Mouse (Mus musculus) testis, postnatal 14 days (tissue): ENCODE data around the gene Retnlb.
"Not testable (repeated sequence)": the region's sequence is repeated elsewhere in the genome, so short reads cannot be mapped to it uniquely, and the experiment has no call there.

Experiments used
- DNase-seq: peaks from one replicate; pipeline ENCODE4 v3.0.0; 2021; ENCODE audit warnings: low spot score

Gene Retnlb

GRCm38 (mm10) chr16:48816695-48817094 lies at the start of gene Retnlb:
Gene Retnlb (plus strand): TSS chr16:48816856.
- no peak for DNase-seq

DNA sequence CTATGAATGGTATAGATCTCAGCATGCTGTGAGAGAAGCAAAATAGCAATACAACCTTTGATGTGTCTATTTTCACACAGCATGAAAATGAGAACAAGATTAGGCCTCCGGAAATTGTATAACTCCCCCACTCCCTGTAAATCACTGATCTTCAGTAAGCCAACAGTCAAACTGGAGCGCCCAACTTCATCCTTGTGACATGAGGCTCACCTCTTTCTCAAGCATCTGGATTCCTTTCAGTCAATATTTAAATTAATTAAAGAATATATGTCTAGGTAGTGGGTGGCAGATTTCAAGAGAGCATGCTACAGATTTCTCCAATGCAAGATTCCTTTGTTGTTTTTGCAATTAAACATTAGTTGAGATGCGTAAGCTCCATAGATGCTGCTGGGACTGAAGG lies 47.5 kb upstream of the Retnlb start:
- no peak for DNase-seq

GRCm38 (mm10) chr16:48771971-48772445 lies 44.6 kb upstream of the Retnlb start, which contains the start of gene Trat1:
Gene Trat1 (minus strand): TSS chr16:48772021.
- DNase-seq, result no peak

DNA sequence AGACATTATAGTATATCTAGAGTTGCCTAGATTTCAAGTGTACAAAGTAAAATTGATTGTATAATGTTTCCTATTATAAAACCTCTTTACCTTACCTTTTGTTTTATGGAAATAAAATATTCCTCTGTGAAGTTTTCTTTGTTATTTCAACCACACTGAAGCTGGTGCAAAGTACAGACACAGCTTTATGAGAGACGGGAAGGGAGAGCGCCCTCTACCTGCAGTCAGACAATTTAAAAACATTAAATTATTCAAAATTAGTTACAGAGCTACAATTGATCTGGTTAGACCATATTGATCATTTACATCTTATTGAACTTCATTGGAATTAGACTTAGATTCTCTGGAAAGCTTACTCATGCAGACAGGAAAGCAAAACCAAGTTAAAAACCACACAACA lies 39.4 kb upstream of the Retnlb start:
- no peak for DNase-seq

DNA sequence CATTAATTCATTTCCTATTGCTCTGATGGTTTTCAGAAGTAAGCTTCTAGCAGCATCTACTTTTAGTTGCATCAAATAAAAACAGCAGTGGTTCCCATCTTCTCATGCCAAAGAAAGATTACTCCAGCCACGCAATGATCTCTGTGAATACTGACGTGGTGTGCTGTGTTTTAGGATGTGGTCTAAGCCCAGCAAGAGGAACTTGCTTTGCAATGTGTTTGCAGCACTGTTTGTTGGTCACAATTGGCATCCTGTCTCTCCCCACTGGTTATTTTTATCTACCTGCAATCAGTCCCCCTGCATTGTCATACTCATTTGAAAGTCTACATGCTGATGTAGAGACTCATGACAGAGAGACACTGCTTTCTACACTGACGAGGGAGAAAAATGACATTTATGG lies 30.4 kb upstream of the Retnlb start:
- no peak for DNase-seq

DNA sequence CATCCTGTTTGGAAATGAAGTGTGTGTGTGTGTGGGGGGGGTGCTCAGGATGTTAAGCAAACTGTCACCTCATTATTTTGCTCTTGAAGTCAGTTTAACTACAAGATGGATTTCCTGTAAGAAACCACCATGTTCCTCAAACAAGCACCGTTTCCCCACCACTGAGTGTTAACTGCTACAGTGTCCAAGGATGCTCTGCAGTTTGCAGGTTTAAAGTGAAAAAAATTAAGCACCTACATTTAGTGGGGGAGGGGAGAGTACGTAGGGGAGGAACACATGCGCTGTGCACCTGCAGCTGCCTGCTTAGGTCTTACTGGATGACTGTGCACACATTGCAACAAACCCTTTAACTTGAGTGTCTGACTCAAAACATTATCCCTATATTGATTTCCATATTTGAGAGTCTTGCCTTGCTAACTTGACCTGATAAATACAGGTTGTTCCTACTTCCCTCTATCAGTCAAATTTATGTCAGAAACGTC lies 27.9 kb upstream of the Retnlb start:
- DNase-seq, result no peak

- no peak for DNase-seq
These were observed 18.4 kb upstream of the Retnlb start for GRCm38 (mm10) chr16:48798285-48798684.

DNA sequence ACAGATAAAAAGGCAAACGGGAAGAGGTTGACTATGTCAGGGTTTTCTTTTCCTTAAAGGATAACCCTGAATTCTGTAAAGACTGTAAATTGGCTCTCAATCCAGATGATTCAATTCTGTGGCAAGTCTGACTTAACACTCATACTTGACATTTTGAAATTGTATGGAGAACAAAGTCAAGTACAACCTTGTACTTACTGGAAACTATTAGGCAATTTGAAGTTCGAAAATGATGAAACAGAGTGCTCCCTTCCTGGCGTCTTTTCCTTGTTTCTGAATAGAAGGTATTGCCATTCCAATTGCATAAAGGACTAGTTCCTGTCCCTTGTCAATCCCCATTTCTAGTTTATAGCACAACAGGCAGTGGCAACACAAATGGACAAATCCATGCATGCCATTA lies 17.2 kb upstream of the Retnlb start:
- DNase-seq, result no peak

DNA sequence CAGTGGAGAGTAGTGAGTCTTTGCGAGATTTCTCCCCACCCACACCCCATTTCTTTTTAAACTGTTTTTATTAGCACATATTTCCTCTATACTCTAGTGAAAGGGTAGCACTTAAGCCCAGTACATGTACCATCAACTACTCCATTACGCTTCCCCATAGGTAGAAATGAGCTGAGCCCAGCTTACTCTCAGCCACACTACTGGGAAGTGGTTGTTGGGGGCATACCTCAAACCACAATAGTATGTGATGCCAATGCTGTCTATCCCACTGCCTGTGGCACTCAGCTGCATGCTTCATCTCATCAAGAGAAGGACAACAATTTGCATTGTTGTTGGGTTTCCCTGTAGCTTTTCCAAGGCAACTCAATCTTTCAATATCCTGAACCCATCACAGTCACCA lies 15.8 kb upstream of the Retnlb start:
- no peak for DNase-seq

DNA sequence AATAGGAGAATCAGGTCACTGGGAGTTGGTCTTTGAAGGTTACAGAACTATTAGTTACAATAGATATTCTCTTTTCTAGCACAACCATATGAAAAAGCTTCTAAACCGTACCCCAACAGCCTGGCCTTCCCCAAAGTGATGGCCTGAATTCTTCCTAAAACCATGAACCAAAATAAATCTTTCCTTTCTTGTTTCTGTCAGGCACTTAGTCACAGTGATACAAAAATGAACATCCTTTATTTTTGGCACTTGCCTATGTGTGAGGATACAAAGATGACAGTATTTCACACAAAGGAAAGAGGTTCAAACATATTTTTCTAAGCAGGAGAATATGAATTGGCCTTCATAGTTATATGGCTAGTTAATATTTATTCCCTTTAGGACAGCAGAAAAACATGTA lies 11.2 kb upstream of the Retnlb start:
- no peak for DNase-seq

DNA sequence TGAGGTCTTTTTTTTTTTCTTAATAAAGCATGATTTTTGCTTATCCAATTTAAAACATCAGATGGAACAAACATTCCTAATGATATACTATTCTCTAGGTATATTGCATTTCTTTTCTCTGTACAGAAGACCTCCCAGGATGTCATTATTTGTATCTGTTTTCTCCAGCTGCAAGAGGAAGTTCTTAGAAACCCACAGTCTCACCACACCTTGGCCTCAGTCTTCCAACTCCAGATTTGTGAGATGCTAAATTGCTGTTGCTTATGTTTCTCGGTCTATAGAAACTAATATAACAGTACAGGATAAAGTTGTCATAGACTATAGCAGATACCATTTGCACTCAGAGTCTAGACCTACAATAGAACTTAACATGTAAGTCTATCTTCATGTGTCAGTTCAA lies 10.1 kb upstream of the Retnlb start:
- DNase-seq, result no peak

- DNase-seq, result no peak
These were observed 7.3 kb upstream of the Retnlb start for GRCm38 (mm10) chr16:48809374-48809773.

- no peak for DNase-seq
These were observed 4.7 kb upstream of the Retnlb start for GRCm38 (mm10) chr16:48811881-48812436.

DNA sequence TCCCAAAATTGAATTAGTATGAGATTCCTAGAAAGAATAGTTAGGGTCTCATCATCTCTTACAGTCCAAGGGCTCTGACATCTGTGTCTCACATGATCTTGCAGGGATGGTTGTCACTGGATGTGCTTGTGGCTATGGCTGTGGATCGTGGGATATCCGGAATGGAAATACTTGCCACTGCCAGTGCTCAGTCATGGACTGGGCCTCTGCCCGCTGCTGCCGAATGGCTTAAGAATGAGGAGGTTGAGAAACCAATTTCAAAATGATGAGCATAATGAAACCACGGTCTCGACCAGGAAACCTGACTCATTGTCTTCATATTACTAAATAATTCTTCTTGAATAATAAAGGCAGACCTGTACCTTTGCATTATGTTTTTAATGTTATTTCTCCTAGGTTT lies 1.9 kb downstream of the Retnlb start:
- no peak for DNase-seq

DNA sequence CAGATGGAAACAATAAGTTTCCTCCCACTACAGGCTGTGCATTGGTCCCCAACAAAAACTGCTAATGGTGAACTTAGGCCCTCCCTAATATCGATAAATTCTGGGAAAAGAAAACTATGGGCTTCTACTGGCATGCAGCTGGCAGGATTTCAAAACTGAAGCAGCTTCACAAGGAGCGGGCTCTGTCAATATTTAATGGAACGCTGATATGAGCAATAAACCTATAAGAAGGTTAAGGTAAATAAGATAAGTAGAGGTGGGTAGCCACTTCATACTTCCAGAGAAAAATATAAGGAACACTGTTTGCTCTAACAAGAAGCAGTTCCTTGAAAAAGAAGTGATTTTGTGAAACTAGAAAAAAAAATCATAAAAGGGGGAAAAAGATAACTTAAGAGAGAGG lies 9.8 kb downstream of the Retnlb start:
- no peak for DNase-seq

DNA sequence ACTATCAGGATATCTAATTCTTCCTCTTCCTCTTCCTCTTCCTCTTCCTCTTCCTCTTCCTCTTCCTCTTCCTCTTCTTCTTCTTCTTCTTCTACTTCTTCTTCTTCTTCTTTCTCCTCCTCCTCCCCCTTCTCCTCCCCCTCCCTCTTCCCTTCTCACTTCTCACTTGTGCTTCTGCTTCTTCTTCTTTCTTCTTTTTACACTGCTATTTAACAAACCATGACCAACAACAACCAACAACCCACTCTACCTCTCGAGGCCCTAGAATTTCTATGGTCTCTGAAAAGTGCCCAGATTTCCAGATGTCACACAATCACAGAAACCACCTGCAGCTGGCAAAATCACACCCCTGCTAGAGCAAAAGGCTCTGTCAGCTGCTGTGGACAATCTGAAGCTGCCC lies 11.0 kb downstream of the Retnlb start:
- DNase-seq, result no peak

GRCm38 (mm10) chr16:48829060-48829459 lies 12.4 kb downstream of the Retnlb start:
- no peak for DNase-seq

DNA sequence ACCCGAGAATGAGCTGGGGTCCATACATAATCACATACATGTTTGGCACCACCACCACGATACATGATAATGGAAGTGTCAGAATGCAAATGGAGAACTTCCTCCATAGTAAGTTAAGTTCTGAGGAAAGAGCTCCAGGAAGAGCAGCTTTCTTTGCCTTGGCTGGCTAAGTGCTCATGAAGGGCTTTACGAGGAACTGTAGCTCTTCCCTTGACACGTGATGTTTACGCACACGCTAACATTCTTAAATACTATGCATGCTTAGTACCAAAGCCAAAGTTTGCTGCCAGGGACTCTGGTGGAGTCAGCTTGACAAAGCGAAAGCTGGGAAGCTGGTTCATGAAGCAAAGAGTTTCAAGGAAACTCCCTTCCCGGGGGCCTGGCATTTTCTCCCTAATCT lies 15.4 kb downstream of the Retnlb start:
- DNase-seq, result no peak

- not testable (repeated sequence) for DNase-seq
These were observed 17.0 kb downstream of the Retnlb start for GRCm38 (mm10) chr16:48833626-48834025.

DNA sequence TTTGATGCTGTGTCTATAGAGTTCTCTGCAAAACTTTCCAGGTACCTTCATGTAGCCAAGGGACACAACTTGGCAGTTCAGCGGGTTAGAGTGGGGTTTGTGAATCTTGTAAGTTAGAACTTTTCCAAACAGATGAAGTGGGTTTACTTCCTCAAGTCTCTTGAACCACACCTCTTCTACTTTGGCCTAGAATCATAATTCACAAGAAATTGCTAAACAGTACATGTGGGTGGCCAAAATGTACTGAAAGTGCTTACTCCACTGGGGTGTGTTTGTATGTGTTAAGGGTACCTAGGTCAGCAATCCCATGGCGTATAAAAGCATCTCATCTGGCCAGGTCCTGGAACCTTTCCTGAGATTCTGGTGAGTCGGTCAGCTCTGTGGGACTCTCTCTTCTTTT lies 25.6 kb downstream of the Retnlb start, which contains the start of gene Retnla:
TSS of gene Retnla (plus strand) at position 286 of the 400 bp plus-strand sequence.
- no peak for DNase-seq

- no peak for DNase-seq
These were observed 27.2 kb downstream of the Retnlb start for GRCm38 (mm10) chr16:48843671-48844386.

- not testable (repeated sequence) for DNase-seq
These were observed 48.3 kb downstream of the Retnlb start for GRCm38 (mm10) chr16:48865004-48865403.

DNA sequence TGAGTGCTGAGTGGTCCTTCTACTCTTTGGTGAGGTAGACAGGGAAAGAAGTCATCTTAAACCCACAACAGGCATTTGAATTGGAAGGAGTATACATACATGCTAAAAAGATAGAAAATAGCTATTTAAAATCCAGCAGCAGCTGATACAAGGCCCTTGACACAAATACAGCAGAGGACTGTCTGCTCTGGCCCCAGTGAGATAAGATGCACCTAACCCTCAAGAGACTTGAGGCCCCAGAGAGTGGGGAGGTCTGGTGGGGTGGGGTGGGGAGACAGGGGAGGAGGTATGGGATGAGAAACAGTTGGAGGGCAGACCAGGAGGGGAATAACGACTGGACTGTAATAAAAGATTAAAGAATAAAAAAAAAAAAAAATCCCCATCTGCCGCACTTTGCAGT lies 51.0 kb downstream of the Retnlb start:
- DNase-seq, result no peak
